Mouse (Mus musculus) hindbrain, embryonic 14.5 days (tissue): ENCODE results near the gene Tmem19. TPM values are rescaled to one million over a fixed set of nuclear protein-coding genes. Genes with fewer than 3 reads are reported as not detected.

ENCODE experiments used
- ATAC-seq: fragments of 200-750 bp; cut with Nextera tagmentation; 2 replicates; pipeline ENCODE4 v1.8.0; 2017; ENCODE audit warnings: moderate number of reproducible peaks, mild to moderate bottlenecking, moderate TSS enrichment, moderate library complexity; ENCODE audit not compliant: low FRiP score
- DNase-seq: peaks from one replicate; pipeline ENCODE4 v3.0.0-alpha.2; 2015; ENCODE audit warnings: low spot score
- H3K27ac ChIP-seq: fragments of 300-500 bp; sonication (generic); 2 replicates; pipeline ENCODE4 v1.5.1; 2014; ENCODE audit warnings: mild to moderate bottlenecking, moderate library complexity
- H3K27me3 ChIP-seq: fragments of 300-500 bp; sonication (generic); 2 replicates; pipeline ENCODE4 v1.6.1; 2014; ENCODE audit warnings: mild to moderate bottlenecking, low read length, mixed read lengths; ENCODE audit not compliant: control insufficient read depth, insufficient read depth
- H3K36me3 ChIP-seq: fragments of 300-500 bp; sonication (generic); replicated peaks from 2 replicates; pipeline ENCODE4 v1.6.1; 2014; ENCODE audit not compliant: control insufficient read depth, insufficient read depth
- H3K4me1 ChIP-seq: fragments of 300-500 bp; sonication (generic); replicated peaks from 2 replicates; pipeline ENCODE4 v1.6.1; 2014; ENCODE audit warnings: antibody characterized with exemption, low read length, mixed read lengths; ENCODE audit not compliant: control insufficient read depth, insufficient read depth
- H3K4me2 ChIP-seq: fragments of 300-500 bp; sonication (generic); replicated peaks from 2 replicates; pipeline ENCODE4 v1.6.1; 2014; ENCODE audit warnings: mild to moderate bottlenecking, moderate library complexity
- H3K4me3 ChIP-seq: fragments of 300-500 bp; sonication (generic); replicated peaks from 2 replicates; pipeline ENCODE4 v1.5.1; 2014; ENCODE audit warnings: mild to moderate bottlenecking, low read length
- H3K9ac ChIP-seq: fragments of 300-500 bp; sonication (generic); 2 replicates; pipeline ENCODE4 v1.6.1; 2014
- H3K9me3 ChIP-seq: fragments of 300-500 bp; sonication (generic); 2 replicates; pipeline ENCODE4 v1.6.1; 2016; ENCODE audit warnings: low read length; ENCODE audit not compliant: control insufficient read depth
- WGBS: fragments of 180-500 bp; shearing (Covaris S2); extraction: QIAGEN DNeasy Blood & Tissue Kit; methylation state at CpG from one replicate; pipeline ENCODE4 v1.1.7; 2014; 5-methylcytosine and 5-hydroxymethylcytosine counted together
- polyA plus RNA-seq: library from polyadenylated mRNA; unstranded; fragments of >200 nt; fragmentation: Nextera tagmentation; extraction: Ambion mirVana; gene quantifications from 2 replicates; pipeline ENCODE4 v1.2.1, GENCODE M21; 2014

The Tmem19 gene
- 42.0 and 42.8 TPM in 2 replicates for polyA plus RNA-seq

- Histone ChIP-seq H3K9me3 (no peaks in the 10 kb centered on the region), H3K4me1 (peaks cover 23% of the 10 kb centered on the region; the same call in 1 of the 2 replicates), H3K4me3 (peak within 1 kb of the TSS; percentile 58), H3K36me3 (peaks cover 14% of the 10 kb centered on the region), H3K27me3 (no peaks in the 10 kb centered on the region), H3K4me2 (peak within 1 kb of the TSS; percentile 88), H3K9ac (peak within 1 kb of the TSS; percentile 75), H3K27ac (peak within 1 kb of the TSS; percentile 90)
- under 1% methylated on average over 36 of the region's 58 CpGs for WGBS
- DNase-seq, result peak; percentile 99
- ATAC-seq, result peak; percentile 98
Measured at GRCm38 (mm10) chr10:115361840-115362622, at the start of gene Tmem19. Gene Tmem19, minus strand, starts transcription at chr10:115362501.

DNA sequence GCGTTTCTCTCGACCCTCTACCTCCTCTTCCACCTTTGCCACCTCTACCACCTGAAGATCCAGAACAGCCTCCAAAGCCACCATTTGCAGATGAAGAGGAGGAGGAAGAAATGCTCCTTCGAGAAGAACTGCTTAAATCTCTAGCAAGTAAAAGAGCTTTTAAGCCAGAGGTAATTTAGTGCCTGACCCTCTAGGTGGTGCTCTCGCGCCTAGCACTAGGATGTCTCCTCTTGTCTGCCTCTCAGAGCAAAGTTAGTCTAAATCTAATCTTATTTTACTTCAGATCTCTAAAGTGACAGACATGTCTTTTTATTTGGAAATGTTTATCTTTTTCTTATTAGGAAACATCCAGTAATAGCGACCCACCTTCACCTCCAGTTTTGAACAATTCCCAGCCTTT, 44.1 kb upstream of the Tmem19 start:
- WGBS, result 68% methylated on average over 6 of the region's 6 CpGs
- no peaks in the 10 kb centered on the region for H3K9me3 ChIP-seq
- H3K36me3 ChIP-seq, result peaks cover 84% of the 10 kb centered on the region
- H3K4me2 ChIP-seq, result no peak overlapping the region
- ATAC-seq, result no peak
- peak; percentile 81 for DNase-seq
- H3K27me3 ChIP-seq, result no peaks in the 10 kb centered on the region
- no peak overlapping the region for H3K27ac ChIP-seq
- H3K4me3 ChIP-seq, result no peak overlapping the region
- no peaks in the 10 kb centered on the region for H3K4me1 ChIP-seq
- H3K9ac ChIP-seq, result no peak overlapping the region

- Histone ChIP-seq H3K27me3 (no peaks in the 10 kb centered on the region), H3K9me3 (no peaks in the 10 kb centered on the region), H3K36me3 (peaks cover 38% of the 10 kb centered on the region), H3K4me2 (no peak overlapping the region), H3K27ac (no peak overlapping the region), H3K4me1 (peaks cover 22% of the 10 kb centered on the region), H3K9ac (no peak overlapping the region), H3K4me3 (no peak overlapping the region)
- ATAC-seq, result no peak
- WGBS, result 93% methylated on average over 1 of the region's 1 CpGs
- DNase-seq, result no peak
Measured at GRCm38 (mm10) chr10:115391896-115392295, 29.6 kb upstream of the Tmem19 start.

GRCm38 (mm10) chr10:115391076-115391475, 28.8 kb upstream of the Tmem19 start:
- no peak for ATAC-seq

DNA sequence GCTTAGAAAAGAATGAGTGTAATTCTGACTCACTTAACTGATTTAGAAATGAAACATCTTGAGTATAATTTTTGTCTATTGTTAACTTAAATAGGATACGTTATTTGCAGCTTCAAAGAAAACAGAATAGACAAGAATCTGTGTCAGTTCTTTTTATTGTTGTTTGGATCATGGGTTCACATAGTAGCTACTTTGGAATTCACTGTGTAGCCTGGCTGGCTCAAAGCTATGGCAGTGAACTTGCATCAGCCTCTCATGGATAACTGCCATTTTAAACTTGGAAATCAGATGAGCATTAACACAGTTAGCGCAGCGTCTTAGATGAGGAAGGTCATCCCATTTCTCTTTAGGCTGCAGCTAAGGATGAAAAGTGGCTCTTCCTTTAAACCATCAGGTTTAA, 25.6 kb upstream of the Tmem19 start:
- no peak for DNase-seq
- WGBS, result 83% methylated on average over 3 of the region's 3 CpGs
- no peak for ATAC-seq
- no peak overlapping the region for H3K4me3 ChIP-seq
- no peaks in the 10 kb centered on the region for H3K9me3 ChIP-seq
- H3K9ac ChIP-seq, result peak overlapping the region; percentile 35; the same call in 1 of the 2 replicates
- H3K36me3 ChIP-seq, result peaks cover 25% of the 10 kb centered on the region
- H3K4me2 ChIP-seq, result peak overlapping the region; percentile 76
- H3K4me1 ChIP-seq, result peaks cover 31% of the 10 kb centered on the region
- H3K27ac ChIP-seq, result no peak overlapping the region
- H3K27me3 ChIP-seq, result no peaks in the 10 kb centered on the region

More at GRCm38 (mm10) chr10:115391076-115391475, 28.8 kb upstream of the Tmem19 start:
- no peak overlapping the region for H3K4me3 ChIP-seq
- peaks cover 28% of the 10 kb centered on the region for H3K4me1 ChIP-seq
- H3K27ac ChIP-seq, result no peak overlapping the region
- no peaks in the 10 kb centered on the region for H3K27me3 ChIP-seq
- DNase-seq, result no peak
- no peaks in the 10 kb centered on the region for H3K9me3 ChIP-seq
- 93% methylated on average over 4 of the region's 4 CpGs for WGBS
- H3K4me2 ChIP-seq, result no peak overlapping the region
- no peak overlapping the region for H3K9ac ChIP-seq
- H3K36me3 ChIP-seq, result peaks cover 38% of the 10 kb centered on the region

DNA sequence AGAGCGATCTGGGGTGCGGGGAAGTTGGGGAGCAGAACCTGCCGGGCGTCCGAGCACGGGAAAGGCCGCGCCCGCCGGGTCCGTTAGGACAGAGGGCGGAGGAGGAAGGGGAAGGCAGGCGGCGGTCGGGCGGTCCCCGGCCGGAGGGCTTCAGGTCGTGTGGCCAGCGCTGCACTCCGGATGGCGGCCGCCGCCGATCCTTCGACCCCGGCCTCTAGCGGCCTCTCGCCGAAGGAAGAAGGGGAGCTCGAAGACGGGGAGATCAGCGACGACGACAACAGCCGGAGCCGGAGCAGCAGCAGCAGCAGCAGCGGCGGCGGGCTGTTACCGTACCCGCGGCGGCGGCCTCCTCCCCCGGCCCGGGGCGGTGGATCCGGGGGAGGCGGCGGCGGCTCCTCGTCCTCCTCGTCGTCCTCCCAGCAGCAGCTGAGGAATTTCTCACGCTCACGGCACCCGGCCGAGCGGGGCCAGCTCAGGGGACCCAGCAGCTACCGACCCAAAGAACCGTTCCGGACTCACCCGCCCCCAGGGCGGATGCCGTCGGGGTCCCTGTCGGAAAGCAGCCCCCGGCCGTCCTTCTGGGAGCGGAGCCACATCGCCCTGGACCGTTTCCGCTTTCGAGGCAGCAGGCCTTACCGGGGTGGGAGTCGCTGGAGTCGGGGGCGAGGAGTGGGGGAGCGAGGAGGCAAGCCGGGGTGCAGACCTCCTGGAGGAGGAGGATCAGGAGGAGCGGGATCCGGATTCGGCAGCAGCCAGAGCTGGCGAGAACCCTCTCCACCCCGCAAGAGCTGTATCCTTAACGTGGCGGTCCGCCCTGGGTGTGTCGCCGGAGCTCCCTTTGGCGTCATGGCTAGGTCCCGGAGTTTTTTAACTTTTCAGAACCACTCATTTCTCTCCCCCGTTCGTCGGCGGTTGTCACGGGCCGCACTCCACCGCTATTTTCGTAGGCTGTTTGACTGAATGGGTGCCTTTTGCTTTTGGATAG, 23.0 kb upstream of the Tmem19 start:
- ATAC-seq, result peak; percentile 0; the same call in 1 of the 2 replicates
- Histone ChIP-seq H3K9me3 (no peaks in the 10 kb centered on the region), H3K4me2 (peak overlapping the region; percentile 76), H3K4me1 (peaks cover 34% of the 10 kb centered on the region), H3K9ac (peak overlapping the region; percentile 89), H3K27ac (peak overlapping the region; percentile 99), H3K36me3 (peaks cover 10% of the 10 kb centered on the region; the same call in 1 of the 2 replicates), H3K27me3 (no peaks in the 10 kb centered on the region), H3K4me3 (peak overlapping the region; percentile 89)
- WGBS, result under 1% methylated on average over 95 of the region's 101 CpGs
- no peak for DNase-seq

- H3K9me3 ChIP-seq, result no peaks in the 10 kb centered on the region
- under 1% methylated on average over 65 of the region's 65 CpGs for WGBS
- peaks cover 34% of the 10 kb centered on the region for H3K4me1 ChIP-seq
- peak; percentile 98 for ATAC-seq
- 0 out of 2 replicates have a peak, but pooled peaks cover 5% of the 10 kb centered on the region for H3K36me3 ChIP-seq
- H3K27me3 ChIP-seq, result no peaks in the 10 kb centered on the region
- H3K9ac ChIP-seq, result peak within 1 kb of the TSS; percentile 89
- peak; percentile 98 for DNase-seq
- peak within 1 kb of the TSS; percentile 89 for H3K4me3 ChIP-seq
- peak within 1 kb of the TSS; percentile 99 for H3K27ac ChIP-seq
- peak within 1 kb of the TSS; percentile 78 for H3K4me2 ChIP-seq
Measured at GRCm38 (mm10) chr10:115384221-115385017, 22.1 kb upstream of the Tmem19 start, which contains the start of the genes Thap2 and Zfc3h1. Gene Thap2, minus strand, starts transcription at chr10:115384443. Gene Zfc3h1, plus strand, starts transcription at chr10:115384959.

- Histone ChIP-seq H3K9ac (peak overlapping the region; percentile 88), H3K9me3 (no peaks in the 10 kb centered on the region), H3K4me1 (peaks cover 34% of the 10 kb centered on the region), H3K27ac (peak overlapping the region; percentile 99), H3K4me2 (peak overlapping the region; percentile 78), H3K27me3 (no peaks in the 10 kb centered on the region), H3K4me3 (peak overlapping the region; percentile 89), H3K36me3 (no peaks in the 10 kb centered on the region)
- WGBS, result under 1% methylated on average over 15 of the region's 15 CpGs
- ATAC-seq, result no peak
- peak; percentile 55 for DNase-seq
Measured at GRCm38 (mm10) chr10:115383644-115384220, 21.4 kb upstream of the Tmem19 start.
